Mouse (Mus musculus) adrenal gland, postnatal 4 days (tissue): ENCODE data around the gene Coq3. TPM values are rescaled to one million over a fixed set of nuclear protein-coding genes. Genes with fewer than 3 reads are reported as not detected.

Experiments
- DNase-seq, 2 experiments: peaks; one replicate each; pipeline ENCODE4 v3.0.0; 2021 to 2022; ENCODE audit warnings: low spot score in 2 of 2, mixed read lengths in 2 of 2
- long read RNA-seq, 2 experiments: library from polyadenylated mRNA; stranded (forward); transcript quantifications; one replicate each; pipeline ENCODE4 v2.0.0; 2021
- total RNA-seq, 2 experiments: library from RNA; stranded (reverse); gene quantifications; 2 replicates each; pipeline ENCODE4 v1.2.3; 2021

Gene Coq3
- 10 to 100 TPM; 17.0 to 20.4 TPM for total RNA-seq
- long read RNA-seq, experiment 1, transcript Coq3-201 (7 exons, 2,651 nt), result major isoform, 26 of 61 reads
- long read RNA-seq, experiment 1, partial matches to known transcripts, result 0 of 61 reads
- long read RNA-seq, experiment 1, other reads (novel, unspliced or antisense), result 35 of 61 reads
- long read RNA-seq, experiment 2, transcript Coq3-201 (7 exons, 2,651 nt), result major isoform, 24 of 48 reads
- long read RNA-seq, experiment 2, partial matches to known transcripts, result 17 of 48 reads
- long read RNA-seq, experiment 2, other reads (novel, unspliced or antisense), result 7 of 48 reads

- peak; percentile 61 to 67 for DNase-seq
Observed at GRCm38 (mm10) chr4:21879565-21880220, at the start of gene Coq3. Gene Coq3, plus strand, starts transcription at chr4:21879673.

- DNase-seq, result no peak
Observed at GRCm38 (mm10) chr4:21832844-21833243, 46.6 kb upstream of the Coq3 start.

GRCm38 (mm10) chr4:21847481-21848286 is 31.8 kb upstream of the Coq3 start, which contains the start of gene Pnisr:
Gene Pnisr, plus strand, starts transcription at chr4:21847583.
- peak; percentile 76 to 87 for DNase-seq

- peak; percentile 79 to 86 for DNase-seq
Observed at GRCm38 (mm10) chr4:21848287-21848630, 31.2 kb upstream of the Coq3 start.

- no peak for DNase-seq
Observed at GRCm38 (mm10) chr4:21857481-21857880, 22.0 kb upstream of the Coq3 start.

- no peak for DNase-seq
Observed at GRCm38 (mm10) chr4:21865226-21865625, 14.2 kb upstream of the Coq3 start.

GRCm38 (mm10) chr4:21878776-21879175 is 697 bp upstream of the Coq3 start:
- DNase-seq, result no peak

- DNase-seq, result no peak
Observed at GRCm38 (mm10) chr4:21882806-21883205, 3.3 kb downstream of the Coq3 start.

GRCm38 (mm10) chr4:21885831-21886230 is 6.4 kb downstream of the Coq3 start:
- DNase-seq, result no peak

- DNase-seq, result no peak
Observed at GRCm38 (mm10) chr4:21930971-21931771, 51.7 kb downstream of the Coq3 start, which contains the start of gene Faxc. Gene Faxc, plus strand, starts transcription at chr4:21931329.

- no peak for DNase-seq
Observed at GRCm38 (mm10) chr4:21931772-21932630, 52.5 kb downstream of the Coq3 start.

- DNase-seq, result no peak
Observed at GRCm38 (mm10) chr4:21935378-21935777, 55.9 kb downstream of the Coq3 start.

GRCm38 (mm10) chr4:21936424-21936823 is 57.0 kb downstream of the Coq3 start:
- no peak for DNase-seq

GRCm38 (mm10) chr4:21937890-21938289 is 58.4 kb downstream of the Coq3 start:
- DNase-seq, result no peak

GRCm38 (mm10) chr4:21944672-21945071 is 65.2 kb downstream of the Coq3 start:
- no peak for DNase-seq

- DNase-seq, result no peak
Observed at GRCm38 (mm10) chr4:21951444-21951843, 72.0 kb downstream of the Coq3 start.

- no peak for DNase-seq
Observed at GRCm38 (mm10) chr4:21952255-21952654, 72.8 kb downstream of the Coq3 start.

GRCm38 (mm10) chr4:21957570-21958321 is 78.3 kb downstream of the Coq3 start:
- DNase-seq, result peak; percentile 24 to 28
